Mouse (Mus musculus) liver, adult 2 months (tissue): ENCODE results near the gene Dus2.

Source experiments
- CTCF ChIP-seq: fragments of 200-500 bp; IDR thresholded peaks from 2 replicates; pipeline ENCODE4 v1.5.1; 2011; ENCODE audit warnings: low read depth, low read length, control low read depth
- POLR2A ChIP-seq: fragments of 200-500 bp; IDR thresholded peaks from 2 replicates; pipeline ENCODE4 v1.6.1; 2011; ENCODE audit warnings: low read length, control low read depth; ENCODE audit not compliant: insufficient read depth; ENCODE audit errors: extremely low read depth

DNA sequence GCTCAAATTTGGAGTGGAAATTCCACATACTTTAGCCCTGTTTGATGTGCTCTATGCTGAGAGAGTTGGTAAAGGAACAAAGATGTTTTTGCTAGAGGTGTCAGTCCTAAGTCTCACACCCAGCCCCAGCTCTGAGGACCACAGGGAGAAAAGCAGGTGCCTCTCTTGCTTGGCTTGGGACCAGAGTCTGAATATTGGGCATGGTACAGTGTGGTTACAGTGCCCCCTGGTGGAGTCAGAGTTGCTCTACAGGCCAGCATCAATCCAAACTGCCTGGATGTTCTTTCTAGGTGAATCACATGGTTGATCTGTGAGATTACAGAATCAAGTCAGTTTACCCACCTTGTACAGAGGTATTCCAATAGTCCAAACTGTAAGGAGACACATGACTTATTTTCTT lies 31.3 kb downstream of the Dus2 start:
- TF ChIP-seq CTCF, result peak; percentile 87
- no peak for TF ChIP-seq POLR2A
